Mouse (Mus musculus): ENCODE measurements around the gene Hdac9. TPM values are rescaled to one million over a fixed set of nuclear protein-coding genes. Genes with fewer than 3 reads are reported as not detected.
"Not testable (repeated sequence)": the region's sequence is repeated elsewhere in the genome, so short reads cannot be mapped to it uniquely, and the experiment has no call there.

Gene Hdac9
- polyA plus RNA-seq, 1 experiment from 2014 or later, result 9.1 TPM

GRCm38 (mm10) chr12:34052508-34052907, 864.4 kb downstream of the Hdac9 start:
- Histone ChIP-seq H3K9ac (no peak overlapping the region), H3K9me3 (replicated peaks) (no peaks in the 10 kb centered on the region), H3K27me3 (no peaks in the 10 kb centered on the region), H3K4me2 (replicated peaks) (no peak overlapping the region), H3K4me3 (no peak overlapping the region), H3K36me3 (no peaks in the 10 kb centered on the region), H3K27ac (no peak overlapping the region), H3K4me1 (no peaks in the 10 kb centered on the region)
- no peak for ATAC-seq (ENCODE audit: low FRiP score)
- 90% methylated on average over 5 of the region's 5 CpGs for WGBS

DNA sequence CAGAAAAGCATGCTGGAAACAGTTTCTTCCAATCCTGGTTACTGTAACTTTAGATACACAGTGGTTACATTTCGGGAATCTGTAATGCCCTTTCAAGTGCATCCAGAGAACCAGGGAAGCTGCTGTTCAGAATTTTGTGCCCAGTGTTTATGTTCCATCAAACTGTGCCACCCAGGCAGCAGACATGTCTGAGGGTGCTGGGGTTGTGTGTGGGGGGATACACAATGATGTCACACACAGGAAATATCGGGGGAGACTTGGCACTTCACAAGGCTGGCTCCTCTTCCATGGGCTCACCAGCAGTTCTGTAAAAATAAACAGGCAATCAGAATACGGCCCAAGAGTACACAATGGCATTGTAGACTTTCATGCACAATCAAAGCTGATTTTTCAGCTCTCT, 864.9 kb downstream of the Hdac9 start:
- Histone ChIP-seq H3K27ac (no peak overlapping the region), H3K27me3 (no peaks in the 10 kb centered on the region), H3K4me2 (replicated peaks) (no peak overlapping the region), H3K9me3 (replicated peaks) (no peaks in the 10 kb centered on the region), H3K4me1 (no peaks in the 10 kb centered on the region), H3K4me3 (no peak overlapping the region), H3K36me3 (no peaks in the 10 kb centered on the region), H3K9ac (no peak overlapping the region)
- 83% methylated on average over 3 of the region's 3 CpGs for WGBS
- ATAC-seq (ENCODE audit: low FRiP score), result no peak

DNA sequence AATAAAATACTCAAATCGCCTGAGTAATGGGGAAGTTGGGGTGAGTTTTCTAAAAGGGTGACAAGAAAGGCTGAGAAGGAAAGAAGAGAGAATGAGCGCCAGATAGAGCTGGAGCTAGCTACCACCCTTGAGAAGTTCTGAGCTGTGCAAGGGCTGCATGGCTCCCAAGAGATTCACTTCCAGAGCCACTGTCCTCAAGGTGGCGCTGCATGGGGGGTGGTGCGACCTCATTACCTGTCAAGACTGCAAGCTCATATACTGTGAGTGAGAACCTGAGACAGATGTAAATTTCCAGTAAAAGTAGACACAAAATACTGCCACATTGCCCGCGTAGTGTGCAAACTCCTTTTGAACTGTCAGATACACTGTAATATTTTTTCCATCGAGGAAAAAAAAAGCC, 865.8 kb downstream of the Hdac9 start:
- ATAC-seq (ENCODE audit: low FRiP score), result no peak
- Histone ChIP-seq H3K9ac (no peak overlapping the region), H3K27ac (no peak overlapping the region), H3K27me3 (no peaks in the 10 kb centered on the region), H3K36me3 (no peaks in the 10 kb centered on the region), H3K9me3 (replicated peaks) (no peaks in the 10 kb centered on the region), H3K4me3 (no peak overlapping the region), H3K4me1 (no peaks in the 10 kb centered on the region), H3K4me2 (replicated peaks) (no peak overlapping the region)
- WGBS, result 60% methylated on average over 7 of the region's 7 CpGs

DNA sequence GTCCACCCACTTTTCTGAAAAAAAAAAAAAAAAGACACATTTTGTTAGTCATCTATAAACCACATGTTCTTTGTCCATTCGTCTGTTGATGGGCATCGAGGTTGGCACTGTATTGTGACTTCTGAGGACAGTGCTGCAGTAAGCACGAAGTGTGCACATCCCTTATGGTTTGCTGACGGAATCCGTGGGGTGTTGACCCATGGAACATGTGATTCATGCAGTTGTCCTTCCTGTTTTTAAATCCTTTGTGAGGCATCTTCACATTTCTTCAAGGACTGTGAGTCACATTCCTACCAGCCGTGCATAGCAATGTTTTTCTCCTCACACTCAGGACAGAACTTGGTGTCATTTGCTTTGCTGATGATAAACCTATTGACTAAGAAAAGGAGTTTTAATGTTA, 875.9 kb downstream of the Hdac9 start:
- ATAC-seq (ENCODE audit: low FRiP score), result no peak

GRCm38 (mm10) chr12:34040061-34040460, 876.8 kb downstream of the Hdac9 start:
- H3K4me3 ChIP-seq, result no peak overlapping the region
- no peaks in the 10 kb centered on the region for H3K36me3 ChIP-seq
- ATAC-seq (ENCODE audit: low FRiP score), result no peak
- no peaks in the 10 kb centered on the region for H3K27me3 ChIP-seq
- no peaks in the 10 kb centered on the region for H3K9me3 ChIP-seq (replicated peaks)
- no peak overlapping the region for H3K27ac ChIP-seq
- no peaks in the 10 kb centered on the region for H3K4me1 ChIP-seq
- H3K4me2 ChIP-seq (replicated peaks), result no peak overlapping the region
- 79% methylated on average over 7 of the region's 7 CpGs for WGBS
- H3K9ac ChIP-seq, result no peak overlapping the region

More for the DNA sequence above, 875.9 kb downstream of the Hdac9 start:
- H3K27ac ChIP-seq, result no peak overlapping the region
- H3K36me3 ChIP-seq, result no peaks in the 10 kb centered on the region
- no peak overlapping the region for H3K4me3 ChIP-seq
- H3K4me2 ChIP-seq (replicated peaks), result no peak overlapping the region
- H3K27me3 ChIP-seq, result no peaks in the 10 kb centered on the region
- no peaks in the 10 kb centered on the region for H3K9me3 ChIP-seq (replicated peaks)
- no peak overlapping the region for H3K9ac ChIP-seq
- no peaks in the 10 kb centered on the region for H3K4me1 ChIP-seq
- 80% methylated on average over 6 of the region's 6 CpGs for WGBS

DNA sequence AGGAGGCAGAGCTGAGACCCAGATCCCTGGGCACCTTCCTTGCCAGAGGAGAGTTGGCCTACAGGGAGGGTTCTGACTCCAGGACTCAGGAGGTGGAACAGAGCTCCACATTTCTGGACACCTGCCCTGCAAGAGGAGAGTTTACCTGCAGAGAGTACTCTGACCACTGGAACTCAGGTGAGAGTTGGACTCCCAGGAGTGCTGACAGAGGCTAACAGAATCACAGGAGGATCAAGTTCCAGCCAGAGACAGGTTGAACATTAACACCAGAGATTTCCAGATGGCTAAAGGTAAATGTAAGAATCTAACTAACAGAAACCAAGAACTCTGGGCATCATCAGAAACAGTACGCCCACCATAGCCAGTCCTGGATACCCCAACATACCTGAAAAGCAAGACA, 907.1 kb downstream of the Hdac9 start:
- not testable (repeated sequence) for H3K9ac ChIP-seq; H3K36me3 ChIP-seq; H3K4me2 ChIP-seq (replicated peaks); H3K27me3 ChIP-seq; H3K4me3 ChIP-seq; H3K4me1 ChIP-seq; H3K27ac ChIP-seq; ATAC-seq (ENCODE audit: low FRiP score); H3K9me3 ChIP-seq (replicated peaks)
- WGBS, result 93% methylated on average over 1 of the region's 1 CpGs

Other genes with a start within 250 kb of the Hdac9 start
- not detected in 2 replicates for gene Prps1l1, start 67.7 kb upstream of the Hdac9 start, polyA plus RNA-seq (2016; fragmentation: Nextera tagmentation; extraction: Ambion mirVana)
- gene Snx13, start 130.1 kb upstream of the Hdac9 start, polyA plus RNA-seq (2016; fragmentation: Nextera tagmentation; extraction: Ambion mirVana), result 24.7 and 28.2 TPM in 2 replicates